Mouse (Mus musculus) gastrocnemius, adult 2 months (tissue): ENCODE results near the gene Kmt2d. TPM values are rescaled to one million over a fixed set of nuclear protein-coding genes. Genes with fewer than 3 reads are reported as not detected.

Experiments
- DNase-seq: peaks from one replicate; pipeline ENCODE4 v3.0.0; 2022
- H3K27ac ChIP-seq: fragments of 200-600 bp; 2 replicates; pipeline ENCODE4 v1.8.1; 2022; ENCODE audit warnings: mild to moderate bottlenecking
- H3K4me3 ChIP-seq: fragments of 200-600 bp; 2 replicates; pipeline ENCODE4 v1.8.1; 2022; ENCODE audit warnings: mild to moderate bottlenecking, moderate library complexity
- CTCF ChIP-seq: fragments of 200-600 bp; IDR thresholded peaks from 2 replicates; pipeline ENCODE4 v1.8.1; 2022; ENCODE audit warnings: antibody characterized with exemption, mild to moderate bottlenecking, moderate library complexity
- intact Hi-C: fragments of 180-260 bp; cut with DNase I; formaldehyde crosslinking; loops from one replicate; pipeline ENCODE4 v1.15.1; 2025
- total RNA-seq, 2 experiments: library from RNA; stranded (reverse); gene quantifications; 2 replicates each; pipeline ENCODE4 v1.2.3; 2021

Gene Kmt2d
- total RNA-seq, 2 experiments from 2014 or later: 53.6 to 56.3 TPM

DNA sequence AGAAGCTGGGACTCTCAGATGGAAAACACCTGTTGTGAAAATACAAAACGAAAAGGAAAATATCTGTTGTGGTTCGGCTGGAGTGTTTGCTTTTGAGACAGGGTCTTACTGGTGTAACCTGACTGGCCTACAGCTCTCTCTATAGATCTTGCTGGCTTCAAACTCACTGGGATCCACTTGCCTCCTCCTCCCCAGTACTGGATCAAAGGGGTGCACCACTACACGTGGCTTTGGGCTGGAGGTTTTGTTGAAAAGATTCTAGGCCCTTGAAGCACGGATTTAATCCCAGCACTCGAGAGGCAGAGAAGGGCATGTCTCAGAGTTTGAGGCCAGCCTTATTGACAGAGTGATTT lies 10.6 kb upstream of the Kmt2d start:
- no peak for TF ChIP-seq CTCF
- H3K4me3 ChIP-seq: peak overlapping the region; percentile 93
- intact Hi-C loops: loop anchor here (5.0 kb wide), 1 partner anchor 36 kb away; the partner anchor contains the start of gene Lmbr1l
- no peak for DNase-seq
- H3K27ac ChIP-seq: peak overlapping the region; percentile 93

DNA sequence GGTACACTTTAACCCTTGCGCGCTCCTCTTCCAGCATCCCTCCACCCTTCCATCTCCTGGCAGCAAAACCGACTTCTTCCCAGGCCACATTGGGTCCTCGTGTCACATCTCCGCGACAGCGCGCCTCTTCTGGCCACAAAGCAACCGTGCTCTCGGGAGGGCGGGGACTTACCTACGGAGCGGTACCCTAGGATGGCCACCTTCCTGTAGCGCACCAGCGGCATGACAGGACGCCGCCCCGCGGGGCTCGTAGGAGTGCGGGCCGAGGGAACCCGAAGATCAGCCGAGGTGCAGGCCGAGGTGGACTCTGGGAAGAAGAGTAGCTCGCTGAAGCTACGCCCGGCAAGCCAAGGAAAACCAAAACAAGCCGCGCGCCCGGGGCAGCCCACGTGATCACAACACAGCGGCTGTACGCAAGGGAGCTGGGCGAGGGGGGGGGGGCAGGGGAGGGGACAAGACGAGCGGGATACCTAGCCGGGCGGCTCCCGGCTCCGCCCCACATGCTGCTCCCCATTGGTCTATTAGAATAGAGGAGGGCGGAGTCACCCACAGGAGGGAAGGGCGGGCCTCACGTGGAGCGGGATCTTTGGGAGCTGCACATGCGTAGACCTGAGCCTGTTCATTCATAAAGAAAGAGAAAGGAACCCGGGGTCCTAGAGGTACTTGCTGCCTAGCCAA lies 10.1 kb upstream of the Kmt2d start:
- intact Hi-C loops: loop anchor here (5.0 kb wide), 1 partner anchor 36 kb away; the partner anchor contains the start of gene Lmbr1l
- DNase-seq: peak; percentile 95
- TF ChIP-seq CTCF: peak; percentile 40; the same call in 1 of the 2 replicates
- H3K27ac ChIP-seq: peak overlapping the region; percentile 93
- peak overlapping the region; percentile 93 for H3K4me3 ChIP-seq

DNA sequence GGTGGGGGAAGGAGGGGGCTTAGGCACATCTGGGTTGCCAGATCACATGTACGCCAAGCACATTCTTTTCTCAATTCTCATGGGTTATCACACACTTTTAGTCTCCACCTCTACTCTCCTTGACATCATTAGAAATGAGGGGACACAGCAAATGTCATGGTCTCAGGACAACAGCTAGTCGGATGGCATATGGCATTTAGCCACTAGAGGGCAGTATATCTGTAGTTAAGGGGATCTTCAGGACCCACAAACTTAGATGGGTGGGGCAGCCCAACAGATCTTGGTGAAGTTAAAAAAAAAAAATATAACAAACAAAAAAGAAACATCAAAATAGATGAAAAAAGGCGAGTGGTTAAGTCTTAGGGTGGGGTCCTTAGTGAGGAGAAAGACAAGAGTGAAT lies 6.3 kb upstream of the Kmt2d start:
- DNase-seq: no peak
- peak; percentile 93 for TF ChIP-seq CTCF
- intact Hi-C loops: loop anchor here (5.0 kb wide), 1 partner anchor 50 kb away; no protein-coding TSS in a partner anchor
- no peak overlapping the region for H3K4me3 ChIP-seq
- H3K27ac ChIP-seq: no peak overlapping the region

DNA sequence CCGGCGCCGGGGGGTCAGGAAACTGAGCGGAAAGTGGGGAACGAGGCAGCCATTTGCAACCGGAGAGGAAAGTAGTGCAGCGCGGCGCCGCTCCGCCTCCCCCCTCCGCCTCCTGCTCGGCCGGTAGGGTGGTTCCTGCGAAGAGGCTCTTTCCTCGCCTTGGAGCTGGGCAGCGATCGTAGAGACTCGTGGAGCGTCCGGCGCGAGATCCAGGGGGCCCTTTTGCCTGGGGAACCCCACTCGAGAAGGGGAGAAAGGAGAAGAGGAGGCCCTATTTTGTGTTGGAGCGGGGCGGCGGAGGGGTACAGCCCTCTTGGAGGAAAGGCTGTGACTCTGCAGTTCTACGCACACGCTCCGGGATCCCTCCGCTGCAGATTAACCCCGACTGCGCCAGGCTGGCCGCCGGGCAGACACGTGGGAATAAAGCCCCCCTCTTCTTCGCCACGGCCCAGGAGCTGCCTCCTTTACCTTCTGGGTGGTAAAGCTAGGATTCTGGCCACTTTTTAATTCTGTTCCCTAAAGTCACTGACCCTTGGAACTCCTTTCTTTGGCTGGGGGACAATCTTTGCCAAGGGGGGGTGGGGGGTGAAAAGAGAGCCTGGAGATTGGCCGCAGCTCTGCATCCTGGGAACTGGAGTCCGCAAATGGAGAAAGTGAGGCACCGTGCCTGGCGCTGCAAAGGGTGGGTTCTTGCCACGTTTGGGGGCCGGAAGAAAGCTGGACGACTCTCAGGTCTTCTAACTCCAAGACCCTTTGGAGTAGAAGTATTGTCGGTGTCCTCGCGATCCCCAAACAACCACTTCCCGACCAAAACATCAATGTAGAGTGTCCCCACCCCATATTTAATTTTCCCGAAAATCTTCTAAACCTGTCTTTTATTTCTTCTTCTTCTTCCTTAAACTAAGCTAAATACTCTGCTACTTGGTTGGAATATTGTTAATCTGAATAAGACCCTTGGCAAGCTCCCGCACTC lies 1.2 kb upstream of the Kmt2d start:
- H3K4me3 ChIP-seq: peak overlapping the region; percentile 92
- H3K27ac ChIP-seq: peak overlapping the region; percentile 100
- DNase-seq: peak; percentile 95
- intact Hi-C loops: no loop called here
- TF ChIP-seq CTCF: peak; percentile 36

DNA sequence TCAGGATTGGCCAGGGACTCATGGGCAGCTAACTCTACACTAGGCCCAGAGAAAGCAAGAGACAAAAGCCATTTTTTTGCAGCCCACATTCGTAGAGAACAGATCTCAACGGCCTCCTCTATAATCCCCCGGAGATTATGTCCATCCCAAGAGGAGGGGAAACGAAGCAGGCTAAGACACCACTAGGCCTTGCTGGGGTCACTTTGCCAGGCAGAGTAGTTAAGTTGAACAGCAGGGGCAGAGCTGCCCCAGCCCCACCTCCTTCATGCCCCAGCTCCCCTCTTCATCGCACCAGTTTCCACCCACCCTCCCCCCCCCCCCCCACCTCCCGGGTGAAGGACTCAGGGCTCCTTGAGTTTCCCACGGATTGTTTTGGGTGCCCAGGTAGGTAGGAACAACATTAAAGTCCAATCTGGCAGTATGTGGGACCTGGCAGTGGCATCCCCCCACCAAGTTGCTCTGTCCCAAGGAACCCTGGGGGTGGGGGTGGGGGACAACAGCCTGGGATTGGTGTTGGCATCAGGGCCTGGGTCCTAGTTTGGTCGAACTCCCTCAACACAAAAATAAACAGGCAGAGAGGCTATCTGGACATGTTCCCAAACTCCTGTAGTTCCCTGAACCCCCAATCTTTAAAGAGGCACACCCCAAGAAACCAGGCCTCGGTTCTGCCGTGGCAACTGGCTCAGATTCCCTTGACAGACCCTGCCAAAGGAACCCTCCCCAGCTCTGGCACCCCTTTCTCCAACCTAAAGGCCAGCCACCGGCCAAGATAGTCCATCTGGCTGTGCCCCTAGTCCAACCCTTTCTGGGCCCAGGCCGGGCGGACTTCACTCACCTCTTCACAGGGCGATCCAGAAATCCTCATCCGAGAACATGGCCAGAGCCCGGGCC lies 580 bp downstream of the Kmt2d start:
- Histone ChIP-seq H3K4me3 (peak overlapping the region; percentile 92), H3K27ac (peak overlapping the region; percentile 100)
- intact Hi-C loops: no loop called here
- TF ChIP-seq CTCF: no peak
- peak; percentile 78 for DNase-seq

DNA sequence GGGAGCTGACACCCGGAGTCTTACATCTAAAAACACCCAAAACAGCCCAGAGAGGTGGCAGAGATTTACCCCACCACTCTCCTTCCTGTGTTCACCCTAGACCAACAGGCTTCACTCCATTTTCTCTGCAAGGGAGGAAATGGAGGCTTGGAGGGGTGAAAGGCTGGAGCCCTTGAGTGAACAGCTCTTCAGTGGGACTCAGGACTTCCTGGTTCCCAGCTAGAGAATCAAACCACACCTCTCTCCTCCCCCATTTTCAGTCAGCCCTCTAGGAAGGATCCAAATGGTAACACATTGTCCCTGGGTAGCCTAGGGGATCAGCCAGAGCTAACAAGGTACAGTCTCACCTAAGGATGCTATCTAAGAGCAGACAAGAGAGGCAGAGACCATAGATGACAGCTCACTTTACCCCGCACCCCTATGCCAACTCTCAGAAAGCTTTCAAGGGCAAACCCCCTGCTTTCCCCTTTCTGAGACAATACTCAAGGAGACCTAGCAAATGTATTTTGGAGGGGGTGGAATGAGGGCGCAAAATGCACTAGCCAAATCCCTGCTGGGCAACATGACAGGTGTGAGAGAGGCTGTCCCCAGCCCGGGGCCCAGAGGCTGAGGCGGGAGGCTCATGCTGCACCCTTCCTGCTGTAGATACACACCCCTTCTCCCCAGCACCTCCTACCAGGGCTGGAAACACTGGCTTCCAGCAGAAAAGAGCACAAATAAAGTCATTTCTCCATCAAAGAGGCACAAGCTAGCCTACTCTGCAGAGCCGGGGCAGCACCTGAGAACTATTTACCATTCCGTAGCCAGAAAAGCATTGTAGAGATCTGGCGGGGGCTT lies 1.4 kb downstream of the Kmt2d start:
- intact Hi-C loops: loop anchor here (5.0 kb wide), 1 partner anchor 37 kb away; the partner anchor contains the start of gene Prkag1
- Histone ChIP-seq H3K4me3 (peak overlapping the region; percentile 92), H3K27ac (peak overlapping the region; percentile 100)
- DNase-seq: peak; percentile 35
- no peak for TF ChIP-seq CTCF

DNA sequence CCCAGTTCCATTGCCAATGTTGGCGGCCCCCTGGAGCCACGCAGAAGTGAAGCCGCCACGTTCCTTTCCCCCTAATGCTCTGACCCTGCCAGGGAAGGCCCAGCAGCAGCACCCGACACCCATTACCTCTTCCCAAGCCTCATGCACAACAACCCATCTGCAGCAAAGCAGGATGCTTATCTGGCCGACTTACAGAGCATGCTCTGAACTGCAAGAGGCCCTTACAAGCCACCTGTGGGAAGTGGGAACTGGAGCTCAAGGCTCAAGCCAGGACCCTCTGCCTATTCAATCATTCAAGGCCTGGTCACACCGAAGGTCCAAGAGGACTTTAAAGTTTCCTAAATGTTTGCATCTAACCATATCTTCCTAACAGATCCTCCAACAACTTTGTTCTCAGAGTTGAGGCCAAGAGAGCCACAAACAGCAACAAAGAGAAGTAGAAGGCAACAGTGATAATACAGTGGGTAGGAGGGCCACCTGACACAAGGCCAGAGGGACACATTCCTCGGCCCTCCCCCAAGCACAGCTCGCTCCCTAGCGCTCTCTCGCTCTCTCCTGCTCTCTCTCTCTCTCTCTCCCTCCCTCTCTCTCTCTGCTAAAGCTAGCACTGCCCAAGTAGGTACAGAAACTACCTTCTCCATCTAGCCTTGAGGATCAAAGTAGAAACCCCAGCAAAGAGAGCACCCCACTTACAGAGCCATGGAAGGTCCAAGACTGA lies 2.5 kb downstream of the Kmt2d start:
- intact Hi-C loops: loop anchor here (5.0 kb wide), 1 partner anchor 36 kb away; the partner anchor contains the start of gene Prkag1
- peak; percentile 16 for DNase-seq

DNA sequence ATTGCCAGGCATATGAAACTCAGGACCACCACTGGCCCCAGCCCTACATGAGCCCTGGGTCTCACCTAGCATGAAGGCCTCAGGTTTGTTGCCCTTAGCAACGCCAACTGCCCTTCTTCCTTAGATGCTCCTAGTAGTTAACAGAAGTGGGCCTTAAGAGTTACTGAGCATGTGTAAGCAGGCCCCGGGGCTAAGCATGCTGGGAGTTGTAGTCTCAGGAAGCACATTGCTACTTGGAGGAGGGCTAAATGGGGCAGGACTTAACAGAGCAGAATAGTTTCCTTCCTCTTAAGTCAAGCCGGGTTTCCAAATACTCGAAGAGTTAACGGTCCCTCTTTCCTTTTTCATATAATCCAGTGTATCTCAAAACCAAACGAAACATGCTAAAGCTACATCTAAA lies 3.7 kb downstream of the Kmt2d start:
- intact Hi-C loops: loop anchor here (5.0 kb wide), 1 partner anchor 35 kb away; the partner anchor contains the start of gene Prkag1
- Histone ChIP-seq H3K27ac (peak overlapping the region; percentile 100), H3K4me3 (peak overlapping the region; percentile 92)
- TF ChIP-seq CTCF: no peak
- peak; percentile 61 for DNase-seq

More for the DNA sequence above, 2.5 kb downstream of the Kmt2d start:
- H3K27ac ChIP-seq: peak overlapping the region; percentile 100
- H3K4me3 ChIP-seq: peak overlapping the region; percentile 92
- TF ChIP-seq CTCF: no peak

DNA sequence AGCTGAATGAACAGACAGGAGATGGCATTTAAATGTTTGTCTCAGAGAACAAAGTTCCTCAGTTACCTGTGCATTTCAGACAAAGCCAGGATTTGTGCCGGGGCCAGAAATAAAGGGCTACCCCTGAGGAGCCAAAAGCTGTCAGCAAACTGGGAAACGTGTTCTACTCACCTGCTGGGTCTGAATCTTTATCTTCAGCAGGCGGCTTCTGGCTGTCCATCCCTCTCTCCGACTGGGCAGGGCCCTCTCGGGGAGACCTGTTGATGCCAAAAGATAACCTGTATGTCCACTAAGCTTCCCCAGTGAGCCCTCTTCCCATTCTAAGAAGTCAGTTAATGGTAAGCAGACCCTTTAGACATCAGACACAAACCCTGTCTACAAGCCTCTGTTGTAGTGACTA lies 4.5 kb downstream of the Kmt2d start:
- H3K27ac ChIP-seq: no peak overlapping the region
- TF ChIP-seq CTCF: no peak
- peak; percentile 15 for DNase-seq
- intact Hi-C loops: loop anchor here (5.0 kb wide), 1 partner anchor 34 kb away; the partner anchor contains the start of gene Prkag1
- H3K4me3 ChIP-seq: no peak overlapping the region

DNA sequence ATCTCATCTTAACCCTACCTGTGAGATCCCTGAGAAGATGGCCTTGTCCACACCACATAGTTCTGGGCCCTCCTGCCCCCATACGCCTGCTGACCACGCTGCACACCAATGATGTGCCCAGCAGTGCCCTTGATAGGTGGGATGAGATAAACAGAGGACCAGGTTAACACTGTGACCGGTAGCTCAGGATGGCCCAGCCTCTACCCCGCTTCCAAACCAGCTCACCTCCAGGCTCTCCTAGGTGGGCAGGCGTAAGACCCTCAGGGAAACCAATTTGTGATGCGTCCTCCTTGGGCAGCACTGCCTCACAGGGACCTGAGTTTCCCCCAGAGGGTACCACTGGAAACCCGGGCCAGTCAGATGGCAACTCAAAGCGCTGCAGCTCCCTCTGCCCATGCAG lies 5.2 kb downstream of the Kmt2d start:
- Histone ChIP-seq H3K27ac (no peak overlapping the region), H3K4me3 (no peak overlapping the region)
- intact Hi-C loops: loop anchor here (5.0 kb wide), 1 partner anchor 33 kb away; the partner anchor contains the start of gene Prkag1
- peak; percentile 12 for DNase-seq
- no peak for TF ChIP-seq CTCF

DNA sequence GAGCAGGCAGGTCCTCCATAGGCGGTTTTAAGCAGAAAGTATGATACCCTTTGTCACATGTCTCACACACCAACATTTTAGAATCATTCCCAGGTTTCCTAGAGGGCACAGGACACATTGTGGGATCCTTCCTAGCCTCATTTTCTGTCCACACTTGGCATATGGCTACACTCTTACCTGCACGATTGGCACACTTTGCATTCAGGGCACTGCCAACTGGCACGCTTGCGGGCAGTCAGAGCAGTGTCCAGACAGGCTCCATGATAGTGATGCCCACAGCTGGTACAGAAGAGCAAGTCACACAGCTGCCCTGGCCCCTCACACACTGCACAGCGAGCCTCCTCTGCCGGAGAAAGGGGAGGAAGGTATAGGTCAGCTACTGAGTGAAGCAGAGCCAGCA lies 6.1 kb downstream of the Kmt2d start:
- no peak for DNase-seq
- intact Hi-C loops: loop anchor here (5.0 kb wide), 1 partner anchor 33 kb away; the partner anchor contains the start of gene Prkag1
- no peak for TF ChIP-seq CTCF
- Histone ChIP-seq H3K27ac (no peak overlapping the region), H3K4me3 (no peak overlapping the region)
